Mouse (Mus musculus) left cerebral cortex, adult 18-20 months (tissue): ENCODE measurements around the gene Pi4ka. TPM values are rescaled to one million over a fixed set of nuclear protein-coding genes. Genes with fewer than 3 reads are reported as not detected.
"Not testable (repeated sequence)": the region's sequence is repeated elsewhere in the genome, so short reads cannot be mapped to it uniquely, and the experiment has no call there.

Experiments used
- DNase-seq, 2 experiments: peaks; one replicate each; pipeline ENCODE4 v3.0.0; 2021 to 2022; ENCODE audit warnings: low spot score in 2 of 2, mixed read lengths in 1 of 2
- total RNA-seq, 2 experiments: library from RNA; stranded (reverse); gene quantifications; 2 replicates each; pipeline ENCODE4 v1.2.3; 2021

Pi4ka gene
- total RNA-seq, 2 experiments from 2014 or later: 350 to 352 TPM

DNA sequence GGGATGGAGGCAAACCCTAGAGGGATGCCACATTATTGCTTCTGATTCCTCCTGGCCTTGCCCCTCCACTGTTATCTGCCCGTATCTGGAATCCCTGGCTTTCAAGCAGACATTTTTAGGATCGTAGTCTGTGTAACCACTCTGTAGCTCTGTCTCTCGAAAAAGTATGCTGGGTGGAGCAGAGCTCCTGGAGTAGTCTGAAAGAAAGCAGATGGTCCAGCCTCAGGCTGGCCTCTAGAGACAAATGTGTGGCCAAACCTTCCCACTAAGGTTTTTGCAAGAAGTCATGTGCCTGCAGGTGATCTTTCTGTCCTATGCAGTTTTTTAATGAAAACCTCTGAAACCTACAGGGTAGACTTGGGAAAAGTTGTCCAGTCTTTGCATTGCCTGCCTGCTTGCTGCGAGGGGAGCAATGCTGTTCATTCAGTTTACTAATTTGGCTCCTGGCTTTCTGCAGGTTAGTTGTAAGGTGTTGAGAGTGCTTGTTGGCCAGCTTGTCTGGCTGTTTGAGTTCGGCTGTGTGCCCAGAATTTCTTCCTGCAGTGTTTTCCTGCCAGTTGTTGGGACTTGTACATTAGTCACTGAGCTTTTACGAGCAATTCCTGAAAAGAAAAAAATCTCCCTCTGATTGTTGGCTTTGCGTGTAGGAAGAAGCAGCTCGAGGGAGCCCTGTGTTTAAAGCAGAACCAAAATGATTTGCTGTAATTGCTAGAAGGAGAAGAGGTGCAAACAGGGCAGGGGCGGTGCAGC is 171.0 kb downstream of the Pi4ka start:
- DNase-seq: peak; percentile 59 to 61

DNA sequence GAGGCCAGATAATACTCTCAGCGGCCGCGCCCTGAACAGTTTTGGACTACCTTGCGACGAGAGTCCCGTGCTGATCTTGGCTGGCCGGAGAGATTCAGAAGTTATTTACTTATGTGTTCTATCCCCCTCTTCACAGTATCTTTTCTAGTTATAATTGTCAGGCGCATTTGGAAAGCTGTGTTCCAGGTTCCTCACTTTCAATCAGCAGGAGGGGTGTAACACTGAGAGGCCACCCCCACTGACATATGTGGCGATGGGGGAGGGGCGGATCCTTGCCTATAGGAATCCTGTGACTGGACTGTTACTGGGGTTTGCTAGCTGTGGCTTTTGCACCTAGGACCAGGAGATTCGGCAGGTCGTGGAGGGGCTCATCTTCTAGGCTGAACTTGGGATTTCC is 171.6 kb downstream of the Pi4ka start:
- DNase-seq: peak; percentile 55 to 62

DNA sequence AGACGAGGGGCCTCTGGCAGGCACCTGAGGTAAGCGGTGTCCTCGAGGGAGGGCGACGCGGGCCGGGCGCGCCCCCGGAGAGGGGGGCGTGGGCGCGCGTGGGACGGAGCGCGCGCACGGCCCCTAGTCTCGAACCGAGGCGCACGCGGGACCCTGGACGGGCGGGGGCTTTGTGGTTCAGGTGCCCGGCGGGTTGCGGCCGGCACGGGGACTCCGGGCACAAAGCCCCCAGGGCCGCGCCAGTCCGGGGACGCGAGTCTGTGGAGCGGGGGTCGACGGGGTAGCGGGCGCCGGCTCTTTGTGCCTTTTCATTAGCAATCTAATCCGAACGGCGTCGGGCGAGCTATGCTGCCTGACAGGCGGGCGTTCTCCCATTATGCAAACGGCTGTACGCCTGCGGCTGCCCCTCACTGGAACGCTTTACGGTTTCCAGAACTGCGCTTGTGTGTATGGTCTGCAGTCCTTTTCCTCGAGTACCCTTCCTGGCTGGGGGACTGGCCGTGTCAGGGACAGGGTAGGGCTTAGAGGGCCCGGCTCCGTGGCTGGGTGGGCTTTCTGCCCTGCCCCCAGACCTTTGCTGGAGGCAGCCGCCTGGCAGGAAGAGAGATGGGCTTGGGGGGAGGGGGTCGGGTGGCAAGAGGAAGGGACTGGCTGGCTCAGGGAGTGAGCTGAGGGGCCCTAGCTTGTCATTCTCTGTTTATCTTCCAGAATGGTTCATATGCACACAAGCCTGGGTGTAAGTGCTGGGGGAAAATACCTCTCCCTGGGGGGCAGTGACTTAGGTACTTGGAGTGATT is 172.2 kb downstream of the Pi4ka start:
- peak; percentile 21 to 26 for DNase-seq

DNA sequence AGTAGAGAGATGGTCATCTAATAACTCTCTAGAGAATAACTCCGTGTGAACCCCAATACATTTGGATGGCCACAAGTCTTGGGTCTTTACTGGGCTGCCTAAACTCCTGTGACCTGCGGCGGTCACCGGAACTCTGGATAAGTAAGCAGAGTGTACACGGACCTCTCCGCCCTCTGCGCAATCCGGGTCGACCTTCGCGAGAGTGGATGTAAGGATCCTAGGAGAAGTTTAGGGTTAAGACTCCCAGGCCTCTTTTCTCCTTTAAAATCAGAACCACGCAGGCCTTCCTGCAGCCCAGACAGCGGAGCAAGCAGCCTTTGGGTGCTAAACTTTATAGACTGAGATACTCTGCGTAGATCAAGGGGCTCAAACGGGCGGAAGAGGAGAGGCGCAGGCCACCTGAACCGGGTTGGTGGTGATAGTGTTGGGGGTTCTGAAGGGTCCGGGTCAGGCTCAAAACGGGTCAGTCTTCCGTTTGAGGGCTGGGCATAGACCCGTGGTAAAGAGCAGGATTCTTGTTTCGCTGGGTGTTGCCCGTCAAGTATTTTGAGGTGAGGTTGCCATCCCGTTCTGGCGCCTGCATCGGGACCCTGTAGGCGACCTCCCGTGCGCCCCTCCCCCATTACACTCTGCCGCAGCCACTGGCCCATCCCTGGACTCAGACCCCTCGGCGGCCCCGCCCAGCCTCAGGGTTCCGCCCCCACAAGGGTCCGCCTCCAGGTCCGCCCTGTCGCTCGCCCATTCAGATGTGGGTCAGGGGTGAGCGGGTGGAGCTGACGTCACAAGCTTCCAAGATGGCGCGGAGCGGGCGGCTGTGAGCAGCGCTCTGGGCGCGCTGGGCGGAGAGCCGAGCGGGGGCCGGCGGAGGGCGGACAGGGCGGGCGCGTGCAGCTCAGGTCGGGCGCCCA is 173.1 kb downstream of the Pi4ka start, which contains the start of gene Hic2:
Gene Hic2 (plus strand): TSS at position 779 of the 908 bp plus-strand sequence.
- DNase-seq: peak; percentile 89

- not testable (repeated sequence) for DNase-seq
Measured at GRCm38 (mm10) chr16:17231523-17231922, 174.6 kb downstream of the Pi4ka start.

Other genes starting within 250 kb of the Pi4ka start
- 100 to 1,000 TPM; 133 to 147 TPM for gene Ube2l3, start 203.7 kb downstream of the Pi4ka start, total RNA-seq
- 1 to 10 TPM; 1.8 to 2.0 TPM for gene Rimbp3, start 197.7 kb downstream of the Pi4ka start, total RNA-seq
- gene Hic2, start 172.7 kb downstream of the Pi4ka start, total RNA-seq: 1 to 10 TPM; 5.3 to 6.1 TPM
- 100 to 1,000 TPM in 1 of 2 experiments, 10 to 100 TPM in 1; 92.5 to 102 TPM for gene Tmem191c, start 130.2 kb downstream of the Pi4ka start, total RNA-seq
- 1 to 10 TPM; 3.1 TPM for gene Serpind1, start 74.9 kb downstream of the Pi4ka start, total RNA-seq
- 10 to 100 TPM; 22.0 to 23.5 TPM for gene Snap29, start 328 bp downstream of the Pi4ka start, total RNA-seq
- gene Crkl, start 45.7 kb upstream of the Pi4ka start, total RNA-seq: 10 to 100 TPM; 37.0 to 39.8 TPM
- 100 to 1,000 TPM; 129 to 153 TPM for gene Aifm3, start 83.3 kb upstream of the Pi4ka start, total RNA-seq
- 100 to 1,000 TPM; 161 to 171 TPM for gene Lztr1, start 102.4 kb upstream of the Pi4ka start, total RNA-seq
- gene Thap7, start 124.8 kb upstream of the Pi4ka start, total RNA-seq: 10 to 100 TPM; 40.0 to 45.4 TPM
- gene Lrrc74b, start 154.9 kb upstream of the Pi4ka start, total RNA-seq: 1 to 10 TPM in 1 of 2 experiments, under 1 TPM in 1; 0.33 to 1.1 TPM
- gene P2rx6, start 155.6 kb upstream of the Pi4ka start, total RNA-seq: 1 to 10 TPM; 1.2 to 1.3 TPM
- 10 to 100 TPM; 75.5 to 82.0 TPM for gene Slc7a4, start 176.9 kb upstream of the Pi4ka start, total RNA-seq
- gene Smpd4, start 213.0 kb upstream of the Pi4ka start, total RNA-seq: 10 to 100 TPM; 68.2 to 72.7 TPM
- 10 to 100 TPM; 24.0 to 32.4 TPM for gene Ccdc74a, start 240.2 kb upstream of the Pi4ka start, total RNA-seq